15 mouse cellular contexts compared by ENCODE assay signal in the genomic region with DNA sequence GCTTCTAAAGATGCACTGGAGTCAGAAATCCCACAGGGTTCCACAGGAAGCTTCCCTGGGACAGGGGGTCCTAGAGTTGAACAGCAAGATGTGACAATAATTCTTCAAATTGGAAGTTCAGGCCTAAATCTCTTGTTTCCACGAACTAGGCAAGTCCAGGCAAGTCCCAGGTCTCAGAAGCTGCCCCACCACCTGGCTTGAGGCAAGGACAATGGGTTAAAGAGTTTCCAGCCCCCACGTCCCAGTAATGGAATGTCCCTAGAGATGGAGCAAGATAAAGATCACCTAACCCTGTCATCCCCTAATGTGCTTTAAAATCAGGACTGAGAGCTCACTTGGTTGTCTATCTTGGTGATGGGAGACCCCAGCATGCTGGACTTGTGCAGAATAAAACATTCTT. TPM values are rescaled to one million over a fixed set of nuclear protein-coding genes. Genes with fewer than 3 reads are reported as not detected.
DNase-seq lines count a peak whose midpoint lies in the region; ATAC-seq and TF ChIP-seq lines count a peak whose summit lies in the region.
"Had no signal": no experiment of that assay in that cellular context is flagged by ENCODE, and none has a peak within 500 bp of the region (broad histone marks: within the 10 kb centered on the region; RNA-seq: fewer than 3 reads in every experiment).

No protein-coding gene starts in this region.

- H3K9ac ChIP-seq in hindbrain, embryonic 11.5 days (ENCODE audit: low read depth, low read length) = no peak overlapping the region
- H3K9ac ChIP-seq: embryonic facial prominence, embryonic 12.5 days; forebrain, embryonic 13.5 days; forebrain, embryonic 15.5 days; forebrain, postnatal 0 days had no signal

- peak overlapping the region; percentile 66 for H3K27ac ChIP-seq in hindbrain, embryonic 10.5 days
- H3K27ac ChIP-seq in hindbrain, embryonic 11.5 days (ENCODE audit: low read depth, low read length) = no peak overlapping the region
- no peak overlapping the region for H3K27ac ChIP-seq in heart, embryonic 10.5 days
- H3K27ac ChIP-seq: embryonic facial prominence, embryonic 10.5 days; embryonic facial prominence, embryonic 12.5 days; forebrain, embryonic 13.5 days; forebrain, embryonic 15.5 days had no signal

- H3K9me3 ChIP-seq in hindbrain, embryonic 10.5 days = no peaks in the 10 kb centered on the region
- H3K9me3 ChIP-seq in hindbrain, embryonic 11.5 days (ENCODE audit: control insufficient read depth, low read length) = no peaks in the 10 kb centered on the region
- no peaks in the 10 kb centered on the region for H3K9me3 ChIP-seq in E14TG2a.4 (ENCODE audit: low read length)
- H3K9me3 ChIP-seq in heart, embryonic 10.5 days = no peaks in the 10 kb centered on the region
- H3K9me3 ChIP-seq: embryonic facial prominence, embryonic 10.5 days; embryonic facial prominence, embryonic 12.5 days; forebrain, embryonic 13.5 days; forebrain, embryonic 15.5 days had no signal

- no peak for TF ChIP-seq CTCF in E14TG2a.4 (conservative IDR thresholded peaks at IDR 0.05; ENCODE audit: low read length)

- H3K36me3 ChIP-seq in hindbrain, embryonic 10.5 days = no peaks in the 10 kb centered on the region
- H3K36me3 ChIP-seq in hindbrain, embryonic 11.5 days (ENCODE audit: control insufficient read depth, insufficient read depth, low read length) = no peaks in the 10 kb centered on the region
- peaks cover 7% of the 10 kb centered on the region; the same call in 1 of the 2 replicates for H3K36me3 ChIP-seq in E14TG2a.4 (ENCODE audit: insufficient read depth, low read length)
- no peaks in the 10 kb centered on the region for H3K36me3 ChIP-seq in heart, embryonic 10.5 days
- H3K36me3 ChIP-seq: embryonic facial prominence, embryonic 10.5 days; embryonic facial prominence, embryonic 12.5 days; forebrain, embryonic 15.5 days; G1E had no signal

- no peak overlapping the region for H3K4me3 ChIP-seq in hindbrain, embryonic 10.5 days
- no peak overlapping the region for H3K4me3 ChIP-seq in hindbrain, embryonic 11.5 days (ENCODE audit: low read depth, low read length)
- H3K4me3 ChIP-seq in E14TG2a.4 (replicated peaks; ENCODE audit: low read length) = peak overlapping the region; percentile 87
- no peak overlapping the region for H3K4me3 ChIP-seq in heart, embryonic 10.5 days
- H3K4me3 ChIP-seq: embryonic facial prominence, embryonic 10.5 days; embryonic facial prominence, embryonic 12.5 days; forebrain, embryonic 13.5 days; forebrain, embryonic 15.5 days had no signal

- no peak for DNase-seq in hindbrain, embryonic 10.5 days (ENCODE audit: low spot score)
- no peak for DNase-seq in hindbrain, embryonic 11.5 days (ENCODE audit: low spot score)
- peak; percentile 80 for DNase-seq in ES-CJ7 (ENCODE audit: low read depth, low spot score)
- DNase-seq in R1 (ENCODE audit: low read depth, low spot score) = peak; percentile 84
- no peak for DNase-seq in Muller cell, postnatal 12 days (ENCODE audit: inconsistent ontology term)
- no peak for DNase-seq in heart, embryonic 10.5 days (ENCODE audit: low spot score)
- DNase-seq in neural tube, embryonic 10.5 days (ENCODE audit: extremely low spot score, low spot score) = no peak

- peaks cover 3% of the 10 kb centered on the region; the same call in 1 of the 2 replicates for H3K27me3 ChIP-seq in hindbrain, embryonic 10.5 days (ENCODE audit: insufficient read depth, poor library complexity, severe bottlenecking)
- no peaks in the 10 kb centered on the region for H3K27me3 ChIP-seq in hindbrain, embryonic 11.5 days (ENCODE audit: control insufficient read depth, insufficient read depth, low read length)
- H3K27me3 ChIP-seq in E14TG2a.4 (ENCODE audit: insufficient read depth, low read length) = no peaks in the 10 kb centered on the region
- peaks cover 21% of the 10 kb centered on the region for H3K27me3 ChIP-seq in heart, embryonic 10.5 days (ENCODE audit: insufficient read depth, poor library complexity, severe bottlenecking)
- H3K27me3 ChIP-seq: CH12.LX; forebrain, embryonic 13.5 days; forebrain, embryonic 15.5 days had no signal

- H3K4me1 ChIP-seq in hindbrain, embryonic 10.5 days (replicated peaks) = peaks cover 45% of the 10 kb centered on the region
- peaks cover 3% of the 10 kb centered on the region; the same call in 1 of the 2 replicates for H3K4me1 ChIP-seq in hindbrain, embryonic 11.5 days (replicated peaks; ENCODE audit: control insufficient read depth, insufficient read depth, low read length)
- H3K4me1 ChIP-seq in E14TG2a.4 (replicated peaks; ENCODE audit: low read depth, low read length) = peaks cover 43% of the 10 kb centered on the region
- peaks cover 23% of the 10 kb centered on the region for H3K4me1 ChIP-seq in heart, embryonic 10.5 days

- no peak for ATAC-seq in hindbrain, embryonic 11.5 days (ENCODE audit: low FRiP score)
- ATAC-seq: forebrain, postnatal 0 days had no signal

- WGBS in hindbrain, embryonic 10.5 days = 57% methylated on average over 2 of the region's 2 CpGs
- 46% methylated on average over 2 of the region's 2 CpGs for WGBS in hindbrain, embryonic 11.5 days
- 45% methylated on average over 2 of the region's 2 CpGs for WGBS in heart, embryonic 10.5 days

- H3K4me2 ChIP-seq in hindbrain, embryonic 11.5 days (replicated peaks; ENCODE audit: low read depth, low read length) = no peak overlapping the region
- H3K4me2 ChIP-seq: forebrain, embryonic 13.5 days; forebrain, embryonic 15.5 days had no signal

RNA-seq across cellular contexts. Expression of gene Rab12, which starts 34.6 kb away (rescaled TPM):
- polyA plus RNA-seq in hindbrain, embryonic 10.5 days (2016; fragmentation: Nextera tagmentation; extraction: Ambion mirVana) = 28.5 and 29.3 TPM in 2 replicates
- polyA plus RNA-seq in hindbrain, embryonic 11.5 days (2014; fragmentation: Nextera tagmentation; extraction: Ambion mirVana) = 44.1 and 45.2 TPM in 2 replicates
- polyA plus RNA-seq in heart, embryonic 10.5 days (2016; fragmentation: Nextera tagmentation; extraction: Ambion mirVana) = 41.4 and 46.3 TPM in 2 replicates

RNA-seq across cellular contexts. Expression of gene Mtcl1, which starts 35.4 kb away (rescaled TPM):
- 52.8 and 89.7 TPM in 2 replicates for polyA plus RNA-seq in hindbrain, embryonic 10.5 days (2016; fragmentation: Nextera tagmentation; extraction: Ambion mirVana)
- polyA plus RNA-seq in hindbrain, embryonic 11.5 days (2014; fragmentation: Nextera tagmentation; extraction: Ambion mirVana) = 47.9 and 59.8 TPM in 2 replicates
- 2.4 and 3.7 TPM in 2 replicates for polyA plus RNA-seq in heart, embryonic 10.5 days (2016; fragmentation: Nextera tagmentation; extraction: Ambion mirVana)
- polyA plus RNA-seq: G1E had no signal

Comparison
In these comparisons a context has a peak if more than half of its experiments do, and no peak if none do; other contexts are left out.
1. DNase-seq: peak in ES-CJ7 (single experiment) and R1 (single experiment); none in hindbrain, embryonic 10.5 days (single experiment), hindbrain, embryonic 11.5 days (single experiment), Muller cell, postnatal 12 days (single experiment), heart, embryonic 10.5 days (single experiment) and neural tube, embryonic 10.5 days (single experiment).
2. RNA of gene Mtcl1, which starts 35.4 kb away (polyA plus RNA-seq): 52.8 to 89.7 TPM in hindbrain, embryonic 10.5 days and 47.9 to 59.8 TPM in hindbrain, embryonic 11.5 days; 2.4 to 3.7 TPM in heart, embryonic 10.5 days; every median in the first group is over 10 times any median in the second.